Mouse (Mus musculus) T-helper 1 cell (primary cell): ENCODE measurements around the gene Zfp131.

Source experiments
- in situ Hi-C: fragments of 300-600 bp; cut with MboI, MseI; formaldehyde crosslinking; loops from one replicate; pipeline ENCODE4 v1.15.1; 2025; ENCODE audit warnings: high pct_unique_total_duplicates

Gene Zfp131

GRCm38 (mm10) chr13:119755141-119755547 lies 35.5 kb downstream of the Zfp131 start:
- in situ Hi-C loops = no loop called here

- in situ Hi-C loops = no loop called here
These were observed 36.1 kb downstream of the Zfp131 start for GRCm38 (mm10) chr13:119754635-119755020.

GRCm38 (mm10) chr13:119753859-119754634 lies 36.6 kb downstream of the Zfp131 start:
- in situ Hi-C loops = no loop called here

GRCm38 (mm10) chr13:119746930-119747329 lies 43.8 kb downstream of the Zfp131 start:
- in situ Hi-C loops = no loop called here

GRCm38 (mm10) chr13:119743470-119743869 lies 47.2 kb downstream of the Zfp131 start:
- in situ Hi-C loops = loop anchor here (5.0 kb wide), 1 partner anchor 36 kb away; no protein-coding TSS in a partner anchor

DNA sequence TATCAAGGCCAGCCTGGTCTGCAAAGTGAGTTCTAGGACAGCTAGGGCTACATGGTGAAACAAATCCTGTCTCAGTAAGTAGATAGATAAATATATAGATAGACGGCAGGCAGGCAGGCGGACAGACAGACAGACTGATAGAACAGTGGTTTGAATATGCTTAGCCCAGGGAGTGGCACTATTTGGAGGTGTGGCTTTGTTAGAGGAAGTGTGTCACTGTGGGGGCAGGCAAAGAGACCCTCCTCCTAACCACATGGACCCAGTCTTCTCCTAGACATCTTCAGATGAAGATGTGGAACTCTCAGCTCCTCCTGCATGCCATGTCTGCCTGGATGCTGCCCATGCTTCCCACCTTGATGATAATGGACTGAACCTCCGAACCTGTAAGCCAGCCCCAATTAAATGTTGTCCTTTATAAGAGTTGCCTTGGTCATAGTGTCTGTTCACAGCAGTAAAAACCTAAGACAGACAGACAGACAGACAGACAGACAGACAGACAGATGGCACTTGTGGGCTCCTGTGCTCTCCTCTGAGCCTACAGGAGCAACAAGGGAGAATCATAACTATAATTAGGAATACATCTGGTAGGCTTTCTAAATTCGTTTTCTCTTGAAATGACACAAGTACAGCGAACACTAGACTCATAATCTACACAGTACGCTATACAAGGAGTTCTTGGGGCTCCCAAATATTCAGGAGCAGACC lies 47.8 kb downstream of the Zfp131 start:
- in situ Hi-C loops = loop anchor here (5.0 kb wide), 1 partner anchor 36 kb away; no protein-coding TSS in a partner anchor

DNA sequence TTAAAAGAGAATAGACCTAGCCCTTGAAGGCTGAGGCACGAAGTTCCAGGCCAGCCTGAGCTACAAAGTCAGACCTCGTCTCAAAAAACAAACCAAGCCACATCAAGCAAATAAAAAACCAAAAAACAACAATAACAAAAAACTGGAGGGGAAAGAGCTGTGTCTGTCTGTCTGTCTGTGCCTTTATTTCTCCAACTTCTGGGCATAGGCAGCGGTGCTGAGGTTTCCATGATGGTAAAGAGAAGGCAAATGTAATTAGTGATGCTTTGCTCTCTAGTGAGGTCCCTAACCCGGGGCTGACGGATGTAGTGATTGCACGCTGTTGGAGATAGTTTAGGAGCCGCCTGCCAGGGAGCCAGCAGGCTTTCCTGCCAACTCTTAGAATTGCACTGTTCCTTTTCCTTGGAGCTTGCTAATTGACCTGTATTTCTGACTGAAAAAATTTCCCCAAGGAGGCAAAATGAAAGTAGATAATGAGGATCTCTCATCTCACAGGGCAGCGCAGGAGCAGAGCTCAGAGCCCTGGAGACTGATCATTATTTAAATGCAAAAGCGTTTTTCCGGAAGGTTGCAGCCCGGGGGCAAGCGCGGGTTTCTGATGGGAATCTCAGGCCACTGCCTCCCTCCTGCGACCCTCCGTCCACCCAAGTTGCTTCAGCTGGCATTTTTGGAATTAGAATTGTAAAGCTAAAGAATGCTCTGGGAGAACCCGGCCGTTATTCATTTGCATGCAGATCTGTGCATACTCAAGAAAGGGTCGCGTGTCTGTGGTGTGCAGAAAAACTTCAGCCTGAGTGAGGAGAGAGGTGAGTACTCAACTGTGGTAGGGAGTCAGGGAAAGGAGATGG lies 49.1 kb downstream of the Zfp131 start:
- in situ Hi-C loops = loop anchor here (5.0 kb wide), 1 partner anchor 34 kb away; no protein-coding TSS in a partner anchor

DNA sequence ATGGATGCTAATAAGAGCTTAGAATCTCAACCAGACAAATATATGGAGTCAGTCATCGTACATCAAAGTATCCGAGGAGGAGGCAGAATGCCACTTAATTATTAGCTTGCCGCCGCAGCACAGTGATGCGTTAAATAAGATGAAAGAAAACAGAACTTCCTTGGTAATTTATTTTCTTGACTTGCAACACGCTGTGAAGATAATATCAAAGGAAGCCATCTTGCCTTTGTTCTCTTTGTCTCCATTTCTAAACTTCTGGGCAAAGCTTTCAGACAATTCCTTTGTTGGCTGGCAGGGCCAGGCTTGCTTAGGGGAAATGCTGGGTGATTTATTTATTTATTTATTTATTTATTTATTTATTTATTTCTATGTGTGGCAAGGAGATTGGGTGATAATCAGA lies 59.2 kb downstream of the Zfp131 start:
- in situ Hi-C loops = no loop called here

GRCm38 (mm10) chr13:119729406-119729805 lies 61.3 kb downstream of the Zfp131 start:
- in situ Hi-C loops = loop anchor here (5.0 to 10.0 kb wide), 2 partner anchors 77 to 95 kb away; no protein-coding TSS in a partner anchor

DNA sequence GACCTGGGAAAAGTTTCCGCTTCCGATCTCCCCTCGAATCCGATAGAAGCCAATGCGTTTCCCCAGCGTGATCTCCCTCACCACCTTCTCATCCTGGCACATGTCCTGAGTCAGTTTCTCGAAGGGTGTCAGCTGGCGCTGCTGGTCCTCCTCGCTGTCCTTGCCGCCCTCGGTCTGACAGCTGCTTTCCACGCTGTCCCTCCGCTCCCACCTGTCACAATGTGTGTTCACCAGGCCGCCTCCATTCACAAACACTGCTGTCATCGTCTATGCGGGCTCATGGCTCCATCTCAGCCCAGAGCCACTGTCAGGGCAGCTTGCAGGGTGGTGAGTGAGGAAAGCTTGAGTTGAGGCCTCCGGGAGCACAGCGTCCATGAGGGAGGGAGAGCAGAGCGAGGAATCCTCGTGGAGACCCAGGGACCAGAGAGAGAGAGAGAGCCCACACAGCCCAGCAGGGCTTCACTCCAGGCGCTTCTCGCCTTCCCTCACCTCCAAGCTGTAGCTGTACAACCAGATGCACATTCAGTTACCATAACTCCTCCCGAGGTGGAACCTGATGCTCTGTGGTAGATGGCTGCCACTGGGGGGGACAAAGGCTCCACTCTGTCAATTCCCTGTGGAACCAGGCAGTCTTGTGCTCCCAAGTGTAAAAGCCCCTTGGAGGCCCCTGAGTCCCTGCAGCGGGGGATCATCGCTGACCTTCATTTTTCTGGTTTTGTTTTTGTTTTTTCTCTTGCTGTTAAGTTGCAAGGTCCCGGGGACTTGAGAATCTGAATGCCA lies 62.9 kb downstream of the Zfp131 start:
- in situ Hi-C loops = loop anchor here (5.0 to 10.0 kb wide), 2 partner anchors 75 to 93 kb away; no protein-coding TSS in a partner anchor

GRCm38 (mm10) chr13:119724541-119724940 lies 66.1 kb downstream of the Zfp131 start:
- in situ Hi-C loops = loop anchor here (10.0 kb wide), 1 partner anchor 90 kb away; no protein-coding TSS in a partner anchor

DNA sequence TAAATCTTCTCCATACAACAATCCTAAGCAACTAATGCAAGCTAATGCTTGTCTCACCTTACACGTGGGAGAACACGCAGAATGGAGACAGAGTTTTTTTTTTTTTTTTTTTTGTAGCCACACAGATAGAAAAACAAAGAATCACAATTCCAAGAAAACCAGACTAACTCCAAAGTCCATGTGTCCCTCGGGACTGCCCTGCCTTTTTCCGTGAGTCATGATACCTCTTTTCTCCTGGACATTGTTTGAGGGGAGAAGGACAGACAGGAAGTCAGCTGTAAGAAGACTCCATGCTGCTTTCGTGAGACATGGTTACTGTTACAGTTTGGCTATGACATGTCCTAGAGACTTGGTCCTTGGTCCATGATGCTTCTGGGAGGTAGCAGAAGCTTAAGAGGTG lies 67.3 kb downstream of the Zfp131 start:
- in situ Hi-C loops = loop anchor here (10.0 kb wide), 1 partner anchor 89 kb away; no protein-coding TSS in a partner anchor

GRCm38 (mm10) chr13:119722447-119722846 lies 68.2 kb downstream of the Zfp131 start:
- in situ Hi-C loops = loop anchor here (10.0 kb wide), 1 partner anchor 88 kb away; no protein-coding TSS in a partner anchor

- in situ Hi-C loops = loop anchor here (10.0 kb wide), 1 partner anchor 221 kb away; no protein-coding TSS in a partner anchor
These were observed 74.6 kb downstream of the Zfp131 start for GRCm38 (mm10) chr13:119716105-119716504.
